Mouse (Mus musculus) regulatory T cell (primary cell): ENCODE measurements around the gene Fam163a.

Experiments used
- in situ Hi-C: fragments of 300-600 bp; cut with MboI, MseI; formaldehyde crosslinking; loops from one replicate; pipeline ENCODE4 v1.15.1; 2025; ENCODE audit warnings: high pct_unique_total_duplicates

The Fam163a gene

GRCm38 (mm10) chr1:156084603-156085002, 120.2 kb downstream of the Fam163a start:
- in situ Hi-C loops, result loop anchor here (5.0 kb wide), 1 partner anchor 158 kb away; no protein-coding TSS in a partner anchor

DNA sequence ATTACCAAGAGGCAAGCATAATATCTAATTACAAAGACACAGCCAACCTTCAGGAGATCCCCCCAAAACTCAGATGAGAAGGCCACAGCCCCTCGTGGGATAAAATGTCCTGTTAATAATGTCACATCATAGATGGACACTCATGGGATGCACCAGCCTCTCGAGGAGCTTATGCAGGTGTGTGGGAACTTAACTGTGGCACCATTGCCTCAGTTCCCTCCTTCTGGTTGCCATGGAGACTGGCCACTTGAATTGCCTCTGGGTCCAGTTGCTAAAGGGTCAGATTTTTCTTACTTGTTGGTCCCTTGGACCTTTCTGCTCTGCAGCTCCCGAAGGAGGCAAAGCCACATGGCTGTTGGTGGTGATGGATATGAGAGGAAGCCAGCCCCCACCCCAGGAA, 127.2 kb downstream of the Fam163a start:
- in situ Hi-C loops, result loop anchor here (10.0 kb wide), 1 partner anchor 1283 kb away; no protein-coding TSS in a partner anchor

DNA sequence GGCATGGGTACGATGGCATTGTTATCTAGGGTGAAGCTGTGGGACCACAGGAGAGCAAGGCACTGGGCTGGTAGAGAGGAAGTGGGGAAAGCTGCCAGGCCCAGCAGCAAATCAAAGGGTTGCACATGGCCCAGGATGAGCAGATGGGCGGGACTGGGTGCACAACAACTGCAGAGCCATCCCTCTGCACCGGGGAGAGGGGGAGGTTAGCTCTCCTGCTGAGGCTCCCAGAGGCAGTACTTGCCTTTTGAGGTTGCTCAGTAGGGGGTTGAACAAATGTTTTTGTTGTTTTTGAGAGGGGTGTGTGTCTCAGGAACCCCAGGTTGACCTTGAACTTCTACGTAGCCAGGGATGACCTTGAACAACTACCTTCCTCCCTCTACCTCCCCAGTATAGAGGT, 128.4 kb downstream of the Fam163a start:
- in situ Hi-C loops, result loop anchor here (10.0 kb wide), 1 partner anchor 1282 kb away; no protein-coding TSS in a partner anchor

DNA sequence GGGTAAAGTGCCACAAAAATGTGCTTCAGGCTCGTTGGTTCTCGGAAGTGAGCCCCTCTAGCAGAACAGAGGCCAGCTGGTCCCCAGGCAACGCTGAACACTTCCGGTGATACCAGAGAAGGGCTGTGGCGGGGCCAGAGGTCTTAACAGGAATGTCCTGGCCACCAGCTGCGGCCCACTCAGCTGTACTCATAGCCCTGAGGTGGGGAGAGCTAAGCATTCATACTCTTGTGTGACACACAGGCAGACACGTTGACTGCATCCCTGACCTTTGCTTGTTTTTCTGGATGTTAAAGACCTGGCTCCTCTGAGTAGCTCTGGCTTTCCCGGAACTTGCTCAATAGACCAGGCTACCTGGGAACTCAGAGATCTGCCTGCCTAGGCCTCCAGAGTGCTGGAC, 130.3 kb downstream of the Fam163a start:
- in situ Hi-C loops, result loop anchor here (10.0 kb wide), 1 partner anchor 1280 kb away; no protein-coding TSS in a partner anchor

DNA sequence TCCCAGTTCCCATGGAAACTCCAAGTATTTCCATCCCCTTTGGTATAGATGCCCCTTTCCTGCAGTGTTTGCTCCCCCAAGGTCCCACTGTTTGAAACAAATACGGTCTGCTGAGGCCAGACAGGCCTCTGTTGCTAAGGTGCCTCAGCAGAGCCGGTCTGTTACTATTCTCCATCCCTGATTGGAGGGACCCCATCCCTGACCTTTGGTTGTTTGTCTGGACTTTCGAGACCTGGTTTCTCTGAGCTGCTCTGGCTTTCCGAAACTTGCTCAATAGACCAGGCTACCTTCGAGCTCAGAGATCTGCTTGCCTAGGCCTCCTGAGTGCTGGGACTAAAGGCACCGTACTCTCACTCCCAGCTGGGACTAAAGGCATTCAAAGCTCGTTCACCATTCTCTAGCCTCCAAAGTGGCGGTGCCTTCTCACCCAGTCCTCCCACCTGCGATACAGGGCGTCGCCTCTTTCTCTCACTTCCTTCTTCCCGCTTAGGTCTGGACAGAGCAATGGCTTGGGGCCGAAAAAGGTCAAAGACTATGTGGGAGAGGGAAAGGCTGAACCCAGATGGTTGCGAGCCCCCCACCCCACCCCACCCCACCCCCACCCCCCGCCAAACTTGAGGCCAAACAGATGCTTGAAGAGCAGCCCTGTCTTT, 131.5 kb downstream of the Fam163a start:
- in situ Hi-C loops, result loop anchor here (10.0 kb wide), 1 partner anchor 1278 kb away; no protein-coding TSS in a partner anchor

DNA sequence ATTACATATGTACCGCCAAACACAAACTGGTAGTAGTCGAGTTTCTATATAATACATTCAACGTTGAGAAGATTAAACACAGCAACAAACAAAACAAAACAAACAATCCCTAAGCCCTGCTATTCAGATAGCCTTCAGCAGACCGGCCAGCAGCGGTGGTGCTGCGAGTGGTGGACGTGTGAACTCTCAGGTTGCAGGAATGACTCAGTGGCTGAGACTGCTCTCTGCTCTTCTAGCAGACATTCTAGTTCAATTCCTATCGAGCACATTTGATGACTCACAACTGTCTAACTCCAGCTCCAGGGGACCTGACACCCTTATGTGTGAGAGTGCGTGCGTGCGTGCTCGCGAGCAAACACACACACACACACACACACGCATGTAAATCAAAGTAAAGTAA, 134.7 kb downstream of the Fam163a start:
- in situ Hi-C loops, result loop anchor here (10.0 kb wide), 1 partner anchor 1275 kb away; no protein-coding TSS in a partner anchor

DNA sequence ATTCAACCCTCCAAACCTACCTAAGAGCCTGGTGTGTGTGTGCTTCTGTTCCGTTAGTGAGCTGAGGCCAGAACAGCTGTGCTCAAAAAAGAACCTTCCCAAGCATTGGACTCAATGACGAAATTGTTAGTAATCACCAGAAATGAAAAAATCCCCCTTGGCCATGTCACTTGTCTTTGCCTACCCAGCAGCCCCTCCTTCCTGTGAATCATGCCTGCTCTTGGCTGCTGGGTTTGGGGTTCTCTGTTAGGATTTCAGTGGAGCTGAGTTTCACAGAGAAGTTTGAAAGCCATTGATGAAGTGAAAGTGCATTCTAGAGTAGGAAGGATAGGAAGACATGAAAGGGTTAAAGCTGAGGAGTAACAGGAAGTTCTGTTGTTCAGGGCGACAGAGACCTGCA, 138.7 kb downstream of the Fam163a start:
- in situ Hi-C loops, result no loop called here

DNA sequence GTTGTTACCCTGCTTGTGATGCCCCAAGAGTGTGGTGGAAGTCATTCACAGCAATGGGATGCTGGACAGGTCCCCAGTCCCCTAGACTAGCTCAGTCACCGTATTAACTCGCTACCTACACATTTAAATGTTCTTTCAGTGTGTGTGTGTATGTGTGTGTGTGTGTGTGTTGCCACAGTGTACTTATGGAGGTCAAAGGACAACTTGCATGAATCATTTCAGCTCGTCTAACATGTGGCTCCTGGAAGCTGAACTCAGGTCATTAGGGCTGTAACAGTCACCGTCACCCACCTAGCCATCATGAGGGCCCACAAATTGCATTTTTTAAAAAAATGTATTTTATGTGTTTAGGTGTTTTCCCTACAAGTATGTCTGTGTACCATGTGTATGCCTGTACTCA, 142.6 kb downstream of the Fam163a start:
- in situ Hi-C loops, result no loop called here

DNA sequence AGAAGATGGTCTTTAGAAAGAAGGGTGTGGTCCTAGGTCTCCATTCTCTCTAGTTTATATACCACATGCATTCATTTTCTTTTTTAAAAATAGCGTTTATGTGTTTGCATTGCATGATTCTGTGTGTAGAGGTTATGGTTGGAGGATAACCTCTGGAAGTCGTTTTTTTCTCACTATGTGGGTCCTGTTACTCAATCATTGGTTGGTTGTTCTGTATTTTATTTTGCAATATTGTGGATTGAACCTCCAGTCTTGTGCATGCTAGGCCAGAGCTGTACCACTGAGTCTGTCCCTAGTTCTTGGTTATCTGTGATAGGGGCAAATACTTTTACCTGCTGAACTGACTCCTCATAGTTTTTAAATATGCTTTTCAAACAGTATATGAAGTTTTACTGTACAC, 146.6 kb downstream of the Fam163a start:
- in situ Hi-C loops, result no loop called here

DNA sequence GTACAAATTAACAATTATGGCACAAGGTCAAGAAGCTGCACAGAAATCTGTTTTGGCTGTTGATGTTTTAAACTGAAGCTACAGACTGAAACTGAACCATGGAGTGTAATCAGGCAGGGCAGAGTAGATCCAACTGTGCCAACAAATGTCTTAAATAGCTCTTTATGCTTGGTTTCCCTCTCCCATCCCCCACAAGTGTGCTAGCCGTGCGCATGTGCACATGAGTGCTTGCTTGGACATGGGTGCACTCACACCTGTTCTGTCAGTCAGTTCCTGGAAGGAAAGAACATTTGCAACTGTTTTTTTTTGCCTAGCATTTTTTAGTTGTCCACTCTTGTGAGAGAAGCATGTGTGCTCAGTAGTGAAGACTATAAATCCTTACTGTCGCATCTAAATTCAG, 158.1 kb downstream of the Fam163a start:
- in situ Hi-C loops, result no loop called here

DNA sequence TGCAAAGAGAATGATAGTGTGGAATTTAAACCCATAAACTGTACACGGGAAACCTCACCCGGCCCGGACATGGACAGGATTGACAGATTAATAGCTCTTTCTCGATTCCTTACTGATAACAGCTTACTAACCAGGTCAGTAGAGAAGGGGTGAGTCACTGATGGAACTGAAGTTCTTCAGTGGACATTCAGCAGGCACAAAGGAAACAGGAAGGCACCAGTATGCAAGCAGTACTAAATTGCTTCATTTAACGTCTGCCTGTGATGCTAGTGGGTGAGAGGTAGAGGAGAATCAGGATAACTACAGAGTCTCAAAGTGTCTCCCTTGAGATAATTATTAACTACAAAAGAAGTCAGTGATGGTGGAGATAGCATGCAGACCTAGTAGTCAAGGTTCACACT, 160.6 kb downstream of the Fam163a start:
- in situ Hi-C loops, result no loop called here

DNA sequence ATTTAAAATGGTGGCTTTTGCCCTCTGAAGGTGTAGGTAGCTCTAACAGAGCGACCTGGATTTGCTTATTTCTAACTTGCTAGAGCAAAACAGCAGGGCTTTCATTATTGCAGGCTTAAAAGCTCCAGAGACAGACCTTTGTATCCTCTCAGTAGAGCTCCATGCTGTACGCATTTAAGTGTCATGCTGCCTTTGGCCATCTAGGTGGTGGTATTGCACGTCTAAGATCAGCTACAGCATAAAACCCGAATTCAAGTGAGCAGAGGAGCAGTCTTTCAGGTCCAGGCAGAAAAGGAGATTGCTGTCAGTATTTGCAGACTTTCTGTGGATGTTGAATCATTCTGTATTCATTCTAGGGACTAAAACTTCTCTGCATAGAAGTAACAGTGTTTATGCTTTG, 161.8 kb downstream of the Fam163a start:
- in situ Hi-C loops, result no loop called here

- in situ Hi-C loops, result no loop called here
Observed at GRCm38 (mm10) chr1:156042481-156042880, 162.3 kb downstream of the Fam163a start.

DNA sequence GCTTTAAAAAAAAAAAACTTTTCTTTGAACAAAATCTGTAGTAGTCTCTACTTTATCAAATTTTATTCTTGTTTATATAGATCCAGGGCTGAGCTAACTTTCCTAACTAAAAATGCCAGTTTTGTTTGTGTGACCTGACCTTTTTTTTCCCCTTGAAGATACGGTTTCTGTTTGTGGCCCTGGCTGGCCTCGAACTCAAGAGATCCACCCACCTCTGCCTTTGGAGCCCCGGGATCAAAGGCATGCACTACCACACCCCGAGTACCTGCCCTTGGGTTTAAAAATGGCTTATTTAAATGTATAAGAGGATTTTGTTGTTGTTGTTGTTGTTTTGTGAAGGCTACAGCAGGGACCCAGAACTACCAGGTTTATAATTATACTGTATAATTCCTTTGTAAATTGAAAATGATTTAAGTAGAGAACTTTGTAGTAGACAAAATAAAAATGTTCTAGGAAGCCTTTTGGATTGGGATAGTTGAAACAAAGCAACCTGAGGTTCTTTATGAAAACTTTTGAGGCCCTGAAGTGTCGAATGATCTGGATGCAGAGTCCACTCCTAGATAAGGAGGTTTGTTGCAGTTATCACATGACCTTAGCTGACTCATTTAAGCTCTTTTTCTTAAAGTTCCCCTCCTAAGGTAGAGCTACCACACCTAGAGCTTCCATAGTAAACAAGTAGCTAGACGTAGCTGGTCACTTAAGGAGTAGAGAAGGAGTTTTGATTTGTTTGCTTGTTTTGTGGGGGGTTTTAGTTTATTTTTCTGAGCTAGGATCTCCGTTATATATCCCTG, 163.2 kb downstream of the Fam163a start:
- in situ Hi-C loops, result no loop called here

DNA sequence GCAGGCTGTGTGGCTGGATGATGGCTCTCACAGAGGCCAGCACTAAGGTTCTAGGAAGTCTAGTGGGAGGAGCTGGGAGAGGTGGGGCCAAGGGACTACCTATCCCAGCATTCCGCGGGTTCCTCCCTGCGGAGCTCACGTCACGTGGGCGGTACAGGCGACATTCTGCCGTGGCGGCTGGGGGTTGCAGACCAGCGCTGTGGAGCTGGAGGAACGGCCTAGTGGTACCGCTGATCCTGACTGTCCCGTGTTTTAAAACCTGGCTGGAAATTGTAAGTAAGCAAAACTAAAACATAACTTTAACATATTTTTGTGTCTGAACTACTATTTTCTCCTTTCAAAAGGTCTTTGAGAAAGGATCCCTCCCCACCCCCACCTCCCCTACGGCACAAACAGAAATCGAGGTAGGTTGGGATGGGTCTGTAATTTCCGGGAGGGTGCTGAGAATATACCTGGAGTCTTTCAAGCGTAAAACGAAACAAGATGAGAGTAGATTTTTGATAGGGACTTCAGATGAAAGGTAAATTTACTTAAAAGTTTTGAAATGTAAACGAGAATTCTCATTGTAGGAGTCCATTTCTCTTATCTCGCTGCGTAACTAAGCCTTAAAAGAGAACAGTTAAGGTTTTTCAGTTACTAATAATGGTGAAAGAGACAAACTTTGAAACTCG, 164.0 kb downstream of the Fam163a start:
- in situ Hi-C loops, result no loop called here

GRCm38 (mm10) chr1:156039989-156040388, 164.8 kb downstream of the Fam163a start:
- in situ Hi-C loops, result loop anchor here (10.0 kb wide), 1 partner anchor 1005 kb away; no protein-coding TSS in a partner anchor

DNA sequence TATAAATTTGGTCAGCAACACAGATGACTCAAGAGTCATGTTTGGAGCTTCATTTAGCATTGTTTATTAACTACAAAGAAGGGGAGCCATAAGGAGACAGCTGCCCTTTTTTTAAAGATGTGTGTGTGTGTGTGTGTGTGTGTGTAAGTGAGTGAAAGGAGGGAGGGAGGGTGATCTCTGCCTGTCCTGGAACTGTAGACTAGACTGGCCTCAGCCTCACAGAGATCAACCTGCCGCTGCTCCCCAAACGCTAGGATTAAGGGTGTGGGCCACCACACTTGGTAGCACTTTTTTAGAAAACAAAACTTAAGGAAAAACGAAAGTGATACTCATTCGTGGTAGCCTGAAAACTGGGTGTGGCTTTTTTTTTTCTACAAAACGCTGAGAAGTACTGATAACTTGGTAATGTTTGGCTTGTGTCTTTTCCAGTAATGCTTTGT, 167.7 kb downstream of the Fam163a start:
- in situ Hi-C loops, result loop anchor here (10.0 kb wide), 1 partner anchor 1002 kb away; no protein-coding TSS in a partner anchor

DNA sequence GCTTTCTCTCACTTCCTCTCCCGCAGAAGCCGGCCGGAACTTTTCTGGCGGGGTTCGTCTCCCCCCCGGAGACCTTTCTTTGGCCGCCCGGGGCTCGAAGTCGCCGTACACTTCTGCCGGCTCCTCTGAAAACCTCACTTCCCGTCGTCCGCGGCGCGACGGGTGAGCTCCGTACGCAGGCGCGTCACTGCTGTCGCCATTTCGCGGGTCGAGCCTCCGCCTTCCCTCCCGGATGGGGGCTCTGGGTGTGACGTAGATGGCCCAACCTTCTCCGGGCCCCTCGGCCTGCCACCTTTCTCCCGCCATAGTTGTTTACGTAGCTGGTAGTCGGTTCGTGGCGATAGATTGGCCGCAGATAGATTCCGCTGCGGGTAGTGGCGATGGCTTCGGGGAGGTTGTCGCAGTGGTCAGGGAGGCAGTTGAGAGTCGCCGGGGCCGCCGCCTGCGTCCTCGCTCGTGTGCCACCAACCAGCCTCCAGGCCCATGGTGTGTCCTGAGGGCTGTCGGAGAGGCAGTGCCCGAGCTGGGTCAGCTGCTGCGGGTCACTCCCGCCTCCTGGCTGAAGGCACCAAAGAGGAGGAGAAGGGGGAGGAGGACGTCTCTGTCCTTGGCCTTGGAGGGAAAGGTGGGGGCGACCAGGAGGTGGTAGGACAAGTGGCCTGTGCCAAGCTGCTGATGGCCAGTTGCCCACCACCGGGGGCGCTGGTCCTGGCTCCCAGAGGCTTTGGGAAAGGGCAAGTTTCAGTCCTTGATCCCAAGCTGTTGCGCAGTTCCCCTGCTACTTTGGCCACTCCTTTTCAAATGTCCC, 168.7 kb downstream of the Fam163a start, which contains the start of gene Tor1aip1:
Gene Tor1aip1 (minus strand): TSS at position 551 of the 808 bp plus-strand sequence.
- in situ Hi-C loops, result loop anchor here (10.0 kb wide), 1 partner anchor 1001 kb away; no protein-coding TSS in a partner anchor

DNA sequence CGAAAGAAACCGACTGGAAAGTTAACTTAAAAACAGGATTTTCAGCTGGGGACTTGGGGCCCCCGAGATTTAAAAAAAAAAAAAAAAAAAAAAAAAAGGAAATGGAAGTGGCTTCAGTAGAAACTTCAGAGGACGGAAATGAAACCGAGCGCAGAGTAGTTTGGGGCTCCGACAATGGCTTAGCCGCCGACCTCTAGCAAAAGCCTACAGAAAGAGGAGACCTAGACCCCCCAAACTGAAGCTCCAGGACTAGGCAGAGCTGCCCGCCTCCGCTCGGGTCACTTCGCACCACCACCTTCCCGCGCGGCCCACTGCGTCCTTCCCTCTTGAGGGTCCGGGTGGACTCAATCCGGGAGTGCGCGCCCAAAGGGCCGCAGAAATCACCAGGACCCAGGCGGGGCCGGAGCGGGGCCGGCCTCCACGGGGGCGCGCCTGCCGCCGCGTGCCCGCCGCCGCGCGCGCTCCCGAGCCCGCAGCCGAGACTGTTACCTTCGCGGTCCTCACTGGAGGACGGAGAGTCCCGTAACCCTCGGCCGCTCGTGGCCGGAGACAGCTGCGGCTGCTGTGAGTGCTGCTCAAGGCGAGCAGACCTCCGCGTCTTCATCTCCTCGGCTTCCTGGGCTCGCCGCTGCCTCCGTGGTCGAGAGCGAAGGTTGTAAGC, 169.4 kb downstream of the Fam163a start, which contains the start of gene Tor1aip2:
Gene Tor1aip2 (plus strand): TSS at position 135 of the 661 bp plus-strand sequence.
- in situ Hi-C loops, result loop anchor here (10.0 kb wide), 1 partner anchor 1001 kb away; no protein-coding TSS in a partner anchor

DNA sequence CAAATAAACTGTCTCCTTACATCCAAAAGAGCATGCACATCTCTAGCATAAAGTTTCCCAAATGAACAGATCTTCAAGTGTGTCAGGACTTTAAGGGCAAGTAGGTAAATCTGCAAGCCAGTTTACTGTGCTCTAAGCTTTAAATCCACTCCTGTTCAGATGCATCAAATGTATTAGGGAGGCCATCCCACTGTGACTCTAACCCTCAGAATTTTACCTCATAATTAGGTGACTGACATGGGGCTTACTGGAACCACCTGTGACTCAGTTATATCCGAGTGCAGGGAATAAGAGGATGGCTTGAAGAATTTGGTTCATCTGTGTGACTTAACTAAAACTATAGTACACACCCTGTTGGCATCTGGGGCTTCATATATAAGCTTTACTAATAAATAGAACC, 170.2 kb downstream of the Fam163a start:
- in situ Hi-C loops, result loop anchor here (10.0 kb wide), 1 partner anchor 1000 kb away; no protein-coding TSS in a partner anchor
